Mouse (Mus musculus): Measurements from ENCODE around the gene Cfap221. TPM values are rescaled to one million over a fixed set of nuclear protein-coding genes. Genes with fewer than 3 reads are reported as not detected.

Gene Cfap221
- polyA plus RNA-seq (2016; fragmentation: Nextera tagmentation; extraction: Ambion mirVana) = 0.27 TPM in 1 of 2 replicates, not detected in the other

- Histone ChIP-seq H3K27ac (no peak within 1 kb of the TSS), H3K9ac (no peak within 1 kb of the TSS; the same call in none of the 2 replicates), H3K4me3 (peak within 1 kb of the TSS; percentile 45), H3K36me3 (no peaks in the 10 kb centered on the region), H3K27me3 (no peaks in the 10 kb centered on the region), H3K4me1 (no peaks in the 10 kb centered on the region), H3K4me2 (replicated peaks) (peak within 1 kb of the TSS; percentile 62), H3K9me3 (no peaks in the 10 kb centered on the region)
- peak; percentile 94 for ATAC-seq (ENCODE audit: insufficient number of reproducible peaks, insufficient read depth, low FRiP score, low TSS enrichment)
- 7% methylated on average over 30 of the region's 30 CpGs for WGBS
These were observed at the start of gene Cfap221 for GRCm38 (mm10) chr1:119996798-119997581. Gene Cfap221 (minus strand): TSS chr1:119997234.

- Histone ChIP-seq H3K9ac (no peak overlapping the region), H3K27me3 (no peaks in the 10 kb centered on the region), H3K9me3 (no peaks in the 10 kb centered on the region), H3K4me3 (no peak overlapping the region), H3K4me1 (no peaks in the 10 kb centered on the region), H3K36me3 (no peaks in the 10 kb centered on the region), H3K4me2 (replicated peaks) (no peak overlapping the region), H3K27ac (no peak overlapping the region)
- 84% methylated on average over 16 of the region's 16 CpGs for WGBS
- ATAC-seq (ENCODE audit: insufficient number of reproducible peaks, insufficient read depth, low FRiP score, low TSS enrichment) = no peak
These were observed 47.5 kb upstream of the Cfap221 start for GRCm38 (mm10) chr1:120044584-120044983.

- ATAC-seq (ENCODE audit: insufficient number of reproducible peaks, insufficient read depth, low FRiP score, low TSS enrichment) = no peak
- Histone ChIP-seq H3K9ac (no peak overlapping the region), H3K4me2 (replicated peaks) (no peak overlapping the region), H3K27ac (no peak overlapping the region), H3K4me1 (no peaks in the 10 kb centered on the region), H3K4me3 (no peak overlapping the region), H3K27me3 (no peaks in the 10 kb centered on the region), H3K36me3 (no peaks in the 10 kb centered on the region), H3K9me3 (no peaks in the 10 kb centered on the region)
- WGBS = 63% methylated on average over 8 of the region's 8 CpGs
These were observed 45.4 kb upstream of the Cfap221 start for GRCm38 (mm10) chr1:120042421-120042820.

- no peak for ATAC-seq (ENCODE audit: insufficient number of reproducible peaks, insufficient read depth, low FRiP score, low TSS enrichment)
- Histone ChIP-seq H3K9me3 (no peaks in the 10 kb centered on the region), H3K36me3 (no peaks in the 10 kb centered on the region), H3K4me2 (replicated peaks) (no peak overlapping the region), H3K4me3 (no peak overlapping the region), H3K27me3 (no peaks in the 10 kb centered on the region), H3K27ac (no peak overlapping the region), H3K9ac (no peak overlapping the region), H3K4me1 (no peaks in the 10 kb centered on the region)
- WGBS = 81% methylated on average over 9 of the region's 9 CpGs
These were observed 41.6 kb upstream of the Cfap221 start for GRCm38 (mm10) chr1:120038594-120038993.

GRCm38 (mm10) chr1:120037021-120037683 is 40.1 kb upstream of the Cfap221 start:
- Histone ChIP-seq H3K9ac (no peak overlapping the region), H3K9me3 (no peaks in the 10 kb centered on the region), H3K4me1 (no peaks in the 10 kb centered on the region), H3K36me3 (no peaks in the 10 kb centered on the region), H3K4me3 (no peak overlapping the region), H3K27me3 (no peaks in the 10 kb centered on the region), H3K4me2 (replicated peaks) (no peak overlapping the region), H3K27ac (no peak overlapping the region)
- WGBS = 65% methylated on average over 9 of the region's 9 CpGs
- no peak for ATAC-seq (ENCODE audit: insufficient number of reproducible peaks, insufficient read depth, low FRiP score, low TSS enrichment)

GRCm38 (mm10) chr1:120035456-120036034 is 38.5 kb upstream of the Cfap221 start:
- no peaks in the 10 kb centered on the region for H3K36me3 ChIP-seq
- 80% methylated on average over 7 of the region's 7 CpGs for WGBS
- H3K27ac ChIP-seq = no peak overlapping the region
- no peak overlapping the region for H3K9ac ChIP-seq
- H3K4me2 ChIP-seq (replicated peaks) = no peak overlapping the region
- H3K27me3 ChIP-seq = no peaks in the 10 kb centered on the region
- H3K9me3 ChIP-seq = no peaks in the 10 kb centered on the region
- no peak for ATAC-seq (ENCODE audit: insufficient number of reproducible peaks, insufficient read depth, low FRiP score, low TSS enrichment)
- H3K4me3 ChIP-seq = no peak overlapping the region
- H3K4me1 ChIP-seq = no peaks in the 10 kb centered on the region

- Histone ChIP-seq H3K27me3 (no peaks in the 10 kb centered on the region), H3K9ac (no peak overlapping the region), H3K4me1 (no peaks in the 10 kb centered on the region), H3K4me2 (replicated peaks) (no peak overlapping the region), H3K9me3 (no peaks in the 10 kb centered on the region), H3K36me3 (no peaks in the 10 kb centered on the region), H3K4me3 (no peak overlapping the region), H3K27ac (no peak overlapping the region)
- no peak for ATAC-seq (ENCODE audit: insufficient number of reproducible peaks, insufficient read depth, low FRiP score, low TSS enrichment)
- 70% methylated on average over 1 of the region's 1 CpGs for WGBS
These were observed 37.8 kb upstream of the Cfap221 start for GRCm38 (mm10) chr1:120034793-120035192.

GRCm38 (mm10) chr1:120033469-120033854 is 36.4 kb upstream of the Cfap221 start:
- H3K9ac ChIP-seq = no peak overlapping the region
- no peak overlapping the region for H3K27ac ChIP-seq
- 81% methylated on average over 2 of the region's 2 CpGs for WGBS
- no peak overlapping the region for H3K4me2 ChIP-seq (replicated peaks)
- H3K36me3 ChIP-seq = no peaks in the 10 kb centered on the region
- no peaks in the 10 kb centered on the region for H3K27me3 ChIP-seq
- no peaks in the 10 kb centered on the region for H3K9me3 ChIP-seq
- H3K4me1 ChIP-seq = no peaks in the 10 kb centered on the region
- no peak overlapping the region for H3K4me3 ChIP-seq
- no peak for ATAC-seq (ENCODE audit: insufficient number of reproducible peaks, insufficient read depth, low FRiP score, low TSS enrichment)

- no peak overlapping the region for H3K27ac ChIP-seq
- no peaks in the 10 kb centered on the region for H3K27me3 ChIP-seq
- ATAC-seq (ENCODE audit: insufficient number of reproducible peaks, insufficient read depth, low FRiP score, low TSS enrichment) = 0 out of 2 replicates have a peak, but pooled peaks have one; percentile 65
- WGBS = 42% methylated on average over 10 of the region's 10 CpGs
- H3K4me3 ChIP-seq = no peak overlapping the region
- no peaks in the 10 kb centered on the region for H3K4me1 ChIP-seq
- no peak overlapping the region for H3K9ac ChIP-seq
- H3K36me3 ChIP-seq = no peaks in the 10 kb centered on the region
- H3K9me3 ChIP-seq = no peaks in the 10 kb centered on the region
- no peak overlapping the region for H3K4me2 ChIP-seq (replicated peaks)
These were observed 35.9 kb upstream of the Cfap221 start for GRCm38 (mm10) chr1:120032804-120033468.

GRCm38 (mm10) chr1:120030474-120030873 is 33.4 kb upstream of the Cfap221 start:
- WGBS = 77% methylated on average over 3 of the region's 3 CpGs
- no peaks in the 10 kb centered on the region for H3K9me3 ChIP-seq
- H3K27me3 ChIP-seq = no peaks in the 10 kb centered on the region
- no peak for ATAC-seq (ENCODE audit: insufficient number of reproducible peaks, insufficient read depth, low FRiP score, low TSS enrichment)
- H3K36me3 ChIP-seq = no peaks in the 10 kb centered on the region
- H3K4me2 ChIP-seq (replicated peaks) = no peak overlapping the region
- H3K9ac ChIP-seq = no peak overlapping the region
- H3K4me3 ChIP-seq = no peak overlapping the region
- no peak overlapping the region for H3K27ac ChIP-seq
- no peaks in the 10 kb centered on the region for H3K4me1 ChIP-seq

GRCm38 (mm10) chr1:120027693-120028092 is 30.7 kb upstream of the Cfap221 start:
- H3K36me3 ChIP-seq = no peaks in the 10 kb centered on the region
- 76% methylated on average over 4 of the region's 4 CpGs for WGBS
- no peak for ATAC-seq (ENCODE audit: insufficient number of reproducible peaks, insufficient read depth, low FRiP score, low TSS enrichment)
- H3K4me2 ChIP-seq (replicated peaks) = no peak overlapping the region
- no peaks in the 10 kb centered on the region for H3K9me3 ChIP-seq
- H3K27me3 ChIP-seq = no peaks in the 10 kb centered on the region
- no peak overlapping the region for H3K4me3 ChIP-seq
- H3K4me1 ChIP-seq = no peaks in the 10 kb centered on the region; the same call in 1 of the 2 replicates
- H3K9ac ChIP-seq = no peak overlapping the region
- H3K27ac ChIP-seq = no peak overlapping the region

Measured in embryonic facial prominence, embryonic 12.5 days (tissue).